Mouse (Mus musculus): Measurements from ENCODE around the gene Dpp3.

DNA sequence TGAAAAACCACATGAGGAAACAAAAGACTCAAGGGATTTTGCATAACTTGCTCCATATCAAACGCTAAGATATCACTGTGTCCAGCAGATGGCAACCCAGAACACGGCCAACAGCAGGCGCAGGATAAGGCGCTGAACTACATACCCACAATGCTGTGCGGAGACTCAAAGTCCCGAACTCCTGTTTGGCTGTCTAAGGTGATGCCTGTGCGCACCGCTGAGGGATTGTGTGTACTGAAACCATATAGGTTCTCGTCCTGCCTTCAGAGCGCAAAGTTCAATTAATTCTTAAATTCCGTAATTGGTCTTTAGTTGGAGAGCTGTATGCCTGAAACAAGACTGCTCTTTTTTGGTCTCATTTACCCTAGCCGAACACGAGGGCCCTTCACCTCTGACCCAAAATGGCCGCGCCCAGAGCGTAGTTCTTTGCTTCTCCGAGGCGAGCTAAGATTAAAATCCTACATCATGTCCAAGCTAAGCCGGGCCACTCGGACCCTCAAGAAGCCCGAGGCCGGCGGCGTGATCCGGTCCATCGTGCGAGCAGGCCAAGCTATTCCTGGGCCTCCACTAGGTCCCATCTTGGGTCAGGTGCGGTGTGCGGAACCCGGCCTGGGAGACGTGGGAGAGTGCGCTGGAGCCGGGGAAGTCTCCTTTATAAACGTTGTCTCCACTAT lies 34.0 kb upstream of the Dpp3 start, which contains the start of gene Mrpl11:
- TF ChIP-seq POLR2A (IDR thresholded peaks at IDR 0.05; ENCODE audit: insufficient read depth, low read depth, low read length) (no peak), CTCF (IDR thresholded peaks at IDR 0.05; ENCODE audit: insufficient read depth, low read depth, low read length) (no peak)

Data from olfactory bulb, adult 2 months (tissue).